14 mouse cellular contexts compared by ENCODE assay signal in genomic region chr2:12776866-12777265, GRCm38 (mm10).
DNase-seq lines count a peak whose midpoint lies in the region; TF ChIP-seq lines count a peak whose summit lies in the region.
"Had no signal": no experiment of that assay in that cellular context is flagged by ENCODE, and none has a peak within 500 bp of the region (broad histone marks: within the 10 kb centered on the region; RNA-seq: fewer than 3 reads in every experiment).

No protein-coding gene starts in this region.

- no peak for TF ChIP-seq POLR2A in cortical plate, adult 2 months (IDR thresholded peaks at IDR 0.05; ENCODE audit: extremely low read depth, insufficient read depth, low read length)

- intact Hi-C loops in left cerebral cortex, postnatal 14 days (cut with DNase I), result no loop called here

- H3K4me3 ChIP-seq in cortical plate, adult 2 months (ENCODE audit: insufficient read depth, low read length), result no peak overlapping the region
- H3K4me3 ChIP-seq: erythroblast, embryonic 14.5 days; lung, embryonic 15.5 days; megakaryocyte, embryonic 14.5 days had no signal

- no peak for TF ChIP-seq CTCF in cortical plate, adult 2 months (IDR thresholded peaks at IDR 0.05; ENCODE audit: extremely low read depth, insufficient read depth, low read length)

- peak; percentile 2 for DNase-seq in cerebellum, adult 9-10 months
- DNase-seq in cerebellum, adult 8-10 months, result no peak
- DNase-seq in frontal cortex, postnatal 36 days (ENCODE audit: low spot score in 2 of 2), result peak; percentile 44 to 71
- peak; percentile 36 to 60 for DNase-seq in left cerebral cortex, postnatal 14 days (ENCODE audit: low spot score in 2 of 2)
- no peak for DNase-seq in MN1 (ENCODE audit: low spot score)
- DNase-seq in spleen, adult 12 weeks (ENCODE audit: low spot score), result no peak
- DNase-seq in kidney, postnatal 36 days, result no peak
- DNase-seq: adrenal gland, postnatal 10 days; kidney, adult 9 months; liver had no signal

- peak overlapping the region; percentile 83; the same call in 1 of the 2 replicates for H3K27ac ChIP-seq in cortical plate, adult 2 months (ENCODE audit: insufficient read depth, low read length)
- H3K27ac ChIP-seq: lung, embryonic 15.5 days had no signal

- H3K4me1 ChIP-seq in cortical plate, adult 2 months (ENCODE audit: control insufficient read depth, insufficient read depth, low read length), result peaks cover 3% of the 10 kb centered on the region
- H3K4me1 ChIP-seq: lung, embryonic 15.5 days; megakaryocyte, embryonic 14.5 days had no signal

Comparison
In these comparisons a context has a peak if more than half of its experiments do, and no peak if none do; other contexts are left out.
1. DNase-seq: peak in cerebellum, adult 9-10 months (single experiment), frontal cortex, postnatal 36 days (2 of 2) and left cerebral cortex, postnatal 14 days (2 of 2); none in cerebellum, adult 8-10 months (single experiment), MN1 (single experiment), spleen, adult 12 weeks (single experiment) and kidney, postnatal 36 days (0 of 2).